Mouse (Mus musculus) hematopoietic stem cell, adult 5-6 weeks (primary cell): ENCODE measurements around the gene Filip1l. TPM values are rescaled to one million over a fixed set of nuclear protein-coding genes. Genes with fewer than 3 reads are reported as not detected.
"Not testable (repeated sequence)": the region's sequence is repeated elsewhere in the genome, so short reads cannot be mapped to it uniquely, and the experiment has no call there.

Experiments used
- ATAC-seq, 2 experiments: fragments of 125-278 bp in 1 of 2; replicated peaks in 1 of 2; 2 replicates each; pipeline ENCODE4 v1.8.0; 2016 to 2017; ENCODE audit warnings: inconsistent platforms in 2 of 2, mild to moderate bottlenecking in 2 of 2, moderate number of reproducible peaks in 2 of 2, low read depth in 1 of 2, moderate TSS enrichment in 1 of 2; ENCODE audit not compliant: low FRiP score in 2 of 2, poor library complexity in 2 of 2, severe bottlenecking in 2 of 2, insufficient read depth in 1 of 2, low TSS enrichment in 1 of 2
- total RNA-seq: library from RNA; stranded (forward); fragments of 172-1452, 232-1000 nt; gene quantifications from 2 replicates; pipeline ENCODE4 v1.2.3, GENCODE M21; 2017

The Filip1l gene
- total RNA-seq, 1 experiment from 2014 or later, result 3.3 TPM

- no peak for ATAC-seq
Observed at GRCm38 (mm10) chr16:57378631-57379330, 25.9 kb downstream of the Filip1l start.

GRCm38 (mm10) chr16:57383266-57383971 lies 30.5 kb downstream of the Filip1l start:
- no peak for ATAC-seq

DNA sequence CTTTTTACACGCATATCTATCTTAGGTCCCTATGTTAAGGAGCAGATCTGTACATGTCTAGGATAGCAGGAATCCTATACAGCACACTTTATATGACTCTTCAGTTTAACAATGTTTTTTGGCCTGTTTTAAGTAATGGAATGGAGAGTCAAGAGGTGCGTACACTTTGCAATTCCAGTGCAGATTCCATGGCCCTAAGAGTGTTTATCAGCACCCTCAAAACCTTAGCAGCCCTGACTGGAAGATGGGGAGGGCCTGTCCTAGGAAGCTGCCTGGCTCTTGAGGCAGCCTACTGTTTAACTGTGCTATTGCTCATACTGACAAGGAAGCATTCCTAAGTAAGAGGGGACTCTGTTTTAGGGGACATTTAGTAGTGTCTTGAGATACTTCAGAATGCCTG lies 31.4 kb downstream of the Filip1l start:
- ATAC-seq, result no peak

GRCm38 (mm10) chr16:57389566-57390251 lies 36.8 kb downstream of the Filip1l start:
- no peak for ATAC-seq

- ATAC-seq, result not testable (repeated sequence)
Observed at GRCm38 (mm10) chr16:57391171-57391570, 38.3 kb downstream of the Filip1l start.

GRCm38 (mm10) chr16:57392461-57392860 lies 39.6 kb downstream of the Filip1l start:
- ATAC-seq, result no peak

GRCm38 (mm10) chr16:57393161-57393560 lies 40.3 kb downstream of the Filip1l start:
- no peak for ATAC-seq

DNA sequence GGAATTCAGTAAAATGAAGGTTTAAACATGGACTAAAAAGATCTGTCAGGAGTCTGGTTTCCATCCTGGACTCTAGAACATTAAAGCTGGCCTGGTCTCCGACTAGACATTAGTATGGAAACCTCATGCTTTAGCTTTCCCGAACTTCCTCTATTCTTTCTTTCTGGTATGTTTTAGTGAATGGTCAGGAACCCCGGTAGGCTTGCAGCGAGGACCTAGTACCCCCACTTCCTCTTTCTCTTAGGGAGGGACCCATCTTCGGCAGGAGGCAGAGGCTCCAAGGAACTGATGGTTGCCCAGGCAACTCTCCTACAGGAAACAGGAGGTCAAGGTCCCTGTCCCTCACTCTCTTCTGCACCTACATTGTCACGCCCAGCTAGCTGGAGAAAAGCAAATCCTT lies 43.4 kb downstream of the Filip1l start:
- peak; percentile 9 to 15; a peak in 1 of 4 replicates for ATAC-seq

GRCm38 (mm10) chr16:57397845-57398244 lies 45.0 kb downstream of the Filip1l start:
- no peak for ATAC-seq

DNA sequence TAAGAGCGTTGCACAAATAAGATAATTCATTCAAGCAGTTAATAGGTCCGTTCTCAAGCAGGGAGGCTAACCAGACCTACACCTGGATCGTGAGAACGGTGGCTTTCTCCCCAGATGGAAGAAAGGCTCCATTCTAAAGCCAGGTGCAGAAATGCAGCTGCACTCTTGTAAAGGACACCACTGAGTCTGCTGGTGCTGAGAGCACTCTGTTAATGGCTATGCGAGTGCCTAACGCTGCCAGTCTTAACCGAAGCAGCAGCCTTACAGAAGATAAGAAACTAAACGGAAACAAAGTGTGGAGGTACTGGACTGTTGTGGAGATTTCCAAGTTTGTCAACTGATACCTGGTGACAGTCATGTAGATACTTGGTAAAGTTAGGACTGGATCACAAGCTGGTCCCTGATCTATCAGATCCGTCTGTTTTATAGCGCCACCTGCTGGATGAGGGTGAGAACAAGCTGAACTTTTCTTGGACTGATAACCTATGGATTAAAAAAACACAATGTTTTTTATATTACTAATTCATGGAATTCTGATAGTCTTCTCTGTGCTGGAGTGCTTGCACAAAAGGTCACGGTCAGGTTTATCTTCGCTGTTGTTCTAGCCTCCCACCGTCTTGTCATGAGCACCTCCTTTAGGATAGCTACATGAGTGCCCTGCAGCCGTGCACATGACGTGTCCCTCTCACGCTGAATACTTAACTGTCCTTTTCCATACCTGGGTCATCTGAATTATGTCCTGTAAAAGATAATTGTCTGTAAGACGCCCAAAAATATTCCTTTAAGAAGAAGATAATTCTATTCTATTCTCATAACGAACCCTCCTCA lies 45.7 kb downstream of the Filip1l start:
- 0 out of 4 replicates have a peak, but pooled peaks of 1 of the 2 experiments have one; percentile 34 for ATAC-seq

GRCm38 (mm10) chr16:57399566-57399965 lies 46.7 kb downstream of the Filip1l start:
- ATAC-seq, result no peak

DNA sequence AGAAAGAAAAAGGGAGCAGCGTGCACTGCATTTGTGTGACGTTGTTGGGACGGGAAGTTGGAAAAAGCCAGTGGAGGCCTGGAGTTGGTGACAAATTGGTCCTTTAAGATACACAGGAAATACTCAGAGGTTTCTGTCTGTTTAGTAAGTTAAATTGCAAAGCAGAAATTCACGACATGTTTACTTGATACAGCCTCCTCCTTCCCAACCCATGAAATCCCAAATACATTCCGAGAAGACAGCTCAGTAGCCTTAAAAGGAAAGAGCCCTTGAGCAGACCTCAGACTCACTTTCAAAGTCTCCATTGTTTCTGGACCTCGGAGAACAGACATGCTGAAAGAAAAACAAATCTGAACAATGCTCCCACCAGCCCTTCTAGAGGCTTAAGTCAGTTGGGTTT lies 48.8 kb downstream of the Filip1l start:
- no peak for ATAC-seq

DNA sequence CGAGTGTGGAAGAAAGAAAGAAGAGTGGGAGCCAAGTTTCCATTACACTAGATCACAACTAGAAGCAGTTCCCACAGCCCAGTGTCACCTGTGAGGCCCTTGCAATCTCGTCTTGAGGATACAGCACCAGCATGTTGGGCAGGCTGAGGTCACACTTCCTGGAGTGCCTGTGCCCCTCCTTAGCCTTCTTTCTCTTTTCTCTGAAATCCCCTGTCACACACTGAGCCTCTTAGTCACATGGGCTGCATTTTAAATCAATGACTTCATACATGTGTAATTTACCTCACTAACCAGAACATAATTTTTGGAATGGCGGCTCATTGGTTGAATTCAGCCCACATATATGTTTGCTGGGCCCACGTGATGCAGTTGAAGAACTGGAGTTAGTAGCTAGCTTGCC lies 50.0 kb downstream of the Filip1l start:
- ATAC-seq, result no peak

DNA sequence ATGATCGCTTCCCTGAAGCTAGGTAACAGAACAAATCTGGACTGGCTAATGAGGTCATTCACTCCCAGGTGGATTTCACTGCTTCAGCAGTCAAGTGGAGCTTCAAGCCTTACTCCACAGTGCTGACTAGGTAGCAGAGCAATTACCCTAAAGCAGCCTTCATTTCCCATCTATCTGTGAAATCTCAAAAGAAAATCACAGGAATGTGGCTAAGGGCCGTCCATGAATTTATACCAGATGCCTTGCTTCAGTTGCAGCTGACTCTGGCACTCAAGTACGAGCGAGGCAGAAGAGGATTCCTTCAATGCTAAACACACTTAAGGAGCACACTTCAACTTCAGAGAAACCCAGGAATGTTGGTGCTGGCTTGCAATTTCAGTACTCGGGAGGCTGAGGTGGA lies 50.9 kb downstream of the Filip1l start:
- no peak for ATAC-seq

DNA sequence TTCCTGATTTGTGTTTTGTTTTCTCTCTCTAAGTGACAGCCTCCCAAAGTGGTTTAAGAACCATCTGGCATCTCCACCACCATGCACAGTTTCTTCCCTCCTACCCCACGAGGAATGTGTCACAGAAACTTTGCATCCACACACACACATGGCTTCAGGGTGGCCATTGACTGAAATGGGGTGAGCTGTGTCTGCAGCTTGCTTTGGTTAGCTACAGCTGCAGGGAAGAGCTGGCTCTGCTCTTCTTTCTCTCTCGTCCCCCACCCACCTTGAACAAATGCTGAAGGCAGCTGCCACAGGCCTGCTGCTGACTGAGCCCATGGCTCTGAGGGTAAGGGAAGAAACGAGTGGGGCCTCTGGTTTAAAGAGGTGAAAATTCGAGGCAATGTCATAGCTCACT lies 59.9 kb downstream of the Filip1l start:
- ATAC-seq, result no peak

DNA sequence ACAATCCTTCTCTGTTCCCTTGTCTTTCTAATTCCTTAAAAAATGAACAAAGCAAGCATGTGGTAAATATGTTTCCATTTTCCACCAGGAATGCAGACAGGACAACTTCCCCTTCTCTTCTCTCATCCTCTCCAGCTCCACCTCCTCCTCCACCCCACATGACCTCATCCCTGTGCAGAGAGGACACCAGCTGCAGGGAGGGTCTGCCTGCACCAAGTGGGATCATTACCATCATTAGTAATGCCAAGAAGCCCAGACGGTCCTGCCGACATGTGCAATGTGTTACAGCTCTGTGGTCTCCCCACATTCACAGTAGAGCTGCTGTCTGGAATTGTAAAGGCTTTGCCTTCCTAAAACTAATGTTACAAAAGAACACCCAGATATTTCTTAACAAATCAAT lies 63.2 kb downstream of the Filip1l start:
- ATAC-seq, result no peak

- no peak for ATAC-seq
Observed at GRCm38 (mm10) chr16:57417017-57417416, 64.1 kb downstream of the Filip1l start.
